Mouse (Mus musculus) heart, postnatal 0 days (tissue): ENCODE measurements at regions not wholly inside any gene's neighbourhood (a gene's known extent, or its start where the extent isn't known, plus 50 kb on each side); places are given as distances from the start of the nearest gene placed in this dataset.

ENCODE experiments used
- ATAC-seq: fragments of 200-750 bp; cut with Nextera tagmentation; 2 replicates; pipeline ENCODE4 v1.8.0; 2017; ENCODE audit warnings: low read depth, moderate number of reproducible peaks, moderate library complexity; ENCODE audit not compliant: insufficient read depth
- DNase-seq: peaks from one replicate; pipeline ENCODE4 v3.0.0-alpha.2; 2016; ENCODE audit warnings: low spot score
- H3K27ac ChIP-seq: fragments of 300-500 bp; sonication (generic); 2 replicates; pipeline ENCODE4 v1.5.1; 2014; ENCODE audit warnings: low read depth, mild to moderate bottlenecking
- H3K27me3 ChIP-seq: fragments of 300-500 bp; sonication (generic); 2 replicates; pipeline ENCODE4 v1.6.1; 2014; ENCODE audit warnings: low read length, mixed read lengths; ENCODE audit not compliant: control insufficient read depth, insufficient read depth
- H3K36me3 ChIP-seq: fragments of 300-500 bp; sonication (generic); replicated peaks from 2 replicates; pipeline ENCODE4 v1.6.1; 2014; ENCODE audit warnings: low read length, mixed read lengths; ENCODE audit not compliant: control insufficient read depth, insufficient read depth
- H3K4me1 ChIP-seq: fragments of 300-500 bp; sonication (generic); 2 replicates; pipeline ENCODE4 v1.6.1; 2014; ENCODE audit warnings: antibody characterized with exemption; ENCODE audit not compliant: control insufficient read depth, insufficient read depth
- H3K4me2 ChIP-seq: fragments of 300-500 bp; sonication (generic); 2 replicates; pipeline ENCODE4 v1.6.1; 2014; ENCODE audit warnings: low read depth, mild to moderate bottlenecking, low read length, moderate library complexity
- H3K4me3 ChIP-seq: fragments of 300-500 bp; sonication (generic); 2 replicates; pipeline ENCODE4 v1.5.1; 2014; ENCODE audit warnings: low read depth, low read length
- H3K9ac ChIP-seq: fragments of 300-500 bp; sonication (generic); replicated peaks from 2 replicates; pipeline ENCODE4 v1.6.1; 2014; ENCODE audit warnings: low read depth, low read length, mixed read lengths
- H3K9me3 ChIP-seq: fragments of 300-500 bp; sonication (generic); replicated peaks from 2 replicates; pipeline ENCODE4 v1.6.1; 2016; ENCODE audit warnings: low read length; ENCODE audit not compliant: control insufficient read depth
- CTCF ChIP-seq: IDR thresholded peaks from 2 replicates; pipeline ENCODE4 v1.5.1; 2016; ENCODE audit warnings: antibody characterized with exemption, control low read depth, low read depth
- EP300 ChIP-seq: IDR thresholded peaks from 2 replicates; pipeline ENCODE4 v1.6.1; 2016; ENCODE audit warnings: antibody characterized with exemption, low read depth
- whole genome bisulfite sequencing: fragments of 180-500 bp; shearing (Covaris S2); extraction: QIAGEN DNeasy Blood & Tissue Kit; methylation state at CpG from one replicate; pipeline ENCODE4 v1.1.7; 2014; 5-methylcytosine and 5-hydroxymethylcytosine counted together

GRCm38 (mm10) chr13:94709691-94710573 lies 78.8 kb upstream of the Tbca start:
- Histone ChIP-seq H3K9me3 (no peaks in the 10 kb centered on the region), H3K4me1 (peaks cover 7% of the 10 kb centered on the region; the same call in 1 of the 2 replicates), H3K36me3 (no peaks in the 10 kb centered on the region), H3K4me3 (peak overlapping the region; percentile 49), H3K9ac (no peak overlapping the region), H3K4me2 (peak overlapping the region; percentile 79), H3K27ac (no peak overlapping the region), H3K27me3 (peaks cover 92% of the 10 kb centered on the region)
- 1% methylated on average over 50 of the region's 50 CpGs for WGBS
- TF ChIP-seq CTCF (peak; percentile 41), EP300 (no peak)
- DNase-seq (peak; percentile 24), ATAC-seq (peak; percentile 85)

GRCm38 (mm10) chr13:94710574-94711172 lies 78.0 kb upstream of the Tbca start:
- Histone ChIP-seq H3K4me3 (peak overlapping the region; percentile 49), H3K9me3 (no peaks in the 10 kb centered on the region), H3K9ac (no peak overlapping the region), H3K27ac (no peak overlapping the region), H3K36me3 (no peaks in the 10 kb centered on the region), H3K4me1 (peaks cover 7% of the 10 kb centered on the region; the same call in 1 of the 2 replicates), H3K4me2 (peak overlapping the region; percentile 79), H3K27me3 (peaks cover 84% of the 10 kb centered on the region)
- TF ChIP-seq EP300 (no peak), CTCF (no peak)
- no peak for ATAC-seq
- 3% methylated on average over 26 of the region's 26 CpGs for WGBS
- DNase-seq: no peak

- Histone ChIP-seq H3K9ac (no peak overlapping the region), H3K9me3 (no peaks in the 10 kb centered on the region), H3K27me3 (peaks cover 58% of the 10 kb centered on the region), H3K36me3 (no peaks in the 10 kb centered on the region), H3K4me1 (peaks cover 7% of the 10 kb centered on the region; the same call in 1 of the 2 replicates), H3K4me2 (no peak overlapping the region), H3K27ac (no peak overlapping the region), H3K4me3 (no peak overlapping the region)
- WGBS: 51% methylated on average over 3 of the region's 3 CpGs
- DNase-seq (no peak), ATAC-seq (no peak)
- TF ChIP-seq CTCF (no peak), EP300 (no peak)
Measured at GRCm38 (mm10) chr13:94713451-94713850, 75.3 kb upstream of the Tbca start.

- Histone ChIP-seq H3K27me3 (no peaks in the 10 kb centered on the region), H3K9me3 (no peaks in the 10 kb centered on the region), H3K27ac (no peak overlapping the region), H3K4me3 (no peak overlapping the region), H3K9ac (no peak overlapping the region), H3K36me3 (no peaks in the 10 kb centered on the region), H3K4me2 (no peak overlapping the region), H3K4me1 (no peaks in the 10 kb centered on the region)
- WGBS: 60% methylated on average over 4 of the region's 4 CpGs
- TF ChIP-seq CTCF (no peak), EP300 (no peak)
- no peak for DNase-seq
- no peak for ATAC-seq
Measured at GRCm38 (mm10) chr13:94721625-94722024, 67.1 kb upstream of the Tbca start.
